Mouse (Mus musculus) heart, postnatal 0 days (tissue): ENCODE data around the gene 2310030G06Rik.

Source experiments
- CTCF ChIP-seq: IDR thresholded peaks from 2 replicates; pipeline ENCODE4 v1.5.1; 2016; ENCODE audit warnings: antibody characterized with exemption, control low read depth, low read depth
- EP300 ChIP-seq: IDR thresholded peaks from 2 replicates; pipeline ENCODE4 v1.6.1; 2016; ENCODE audit warnings: antibody characterized with exemption, low read depth

GRCm38 (mm10) chr9:50776162-50776760, 29.9 kb upstream of the 2310030G06Rik start:
- TF ChIP-seq CTCF (no peak), EP300 (no peak)
